Mouse (Mus musculus): ENCODE measurements around the gene Oat. TPM values are rescaled to one million over a fixed set of nuclear protein-coding genes. Genes with fewer than 3 reads are reported as not detected.

Oat gene
- 21.2 TPM for polyA plus RNA-seq (2015; fragmentation: Illumina TruSeq; extraction: RNeasy Lipid Tissue Mini Kit (QIAGEN cat#74804); ENCODE audit: insufficient read depth, low read depth, low replicate concordance)

DNA sequence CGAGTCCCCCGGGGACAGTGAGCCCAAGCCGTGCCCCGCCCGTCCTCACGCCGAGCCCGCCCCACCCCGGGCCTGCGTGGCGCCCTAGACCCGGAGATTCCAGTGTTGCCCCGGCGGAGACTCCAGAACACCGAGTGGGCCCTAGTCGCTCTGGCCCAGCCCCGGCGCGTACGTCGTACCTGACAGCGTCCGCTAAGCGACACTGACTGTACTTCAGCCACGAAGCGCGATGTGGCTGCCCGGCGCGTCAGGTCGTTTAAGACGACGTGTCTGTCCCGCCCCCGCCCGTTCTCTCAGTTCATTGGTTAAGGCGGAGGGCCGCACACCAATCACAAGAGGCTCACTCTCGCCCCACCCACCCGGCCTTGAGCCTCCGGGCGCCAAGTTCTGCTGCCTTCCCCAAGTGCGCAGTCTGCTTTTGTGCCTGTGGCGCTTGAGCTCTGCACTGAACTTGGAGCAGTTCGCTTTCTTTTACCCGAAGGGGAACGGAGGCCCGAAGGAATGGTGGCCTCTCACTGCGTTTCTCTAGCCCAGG, at the start of gene Oat:
Gene Oat, minus strand, starts transcription at position 283 of the 535 bp plus-strand sequence.

GRCm38 (mm10) chr7:132610468-132611318, 34.5 kb upstream of the Oat start, which contains the start of gene Lhpp:
TSS of gene Lhpp (plus strand) at chr7:132610638.

DNA sequence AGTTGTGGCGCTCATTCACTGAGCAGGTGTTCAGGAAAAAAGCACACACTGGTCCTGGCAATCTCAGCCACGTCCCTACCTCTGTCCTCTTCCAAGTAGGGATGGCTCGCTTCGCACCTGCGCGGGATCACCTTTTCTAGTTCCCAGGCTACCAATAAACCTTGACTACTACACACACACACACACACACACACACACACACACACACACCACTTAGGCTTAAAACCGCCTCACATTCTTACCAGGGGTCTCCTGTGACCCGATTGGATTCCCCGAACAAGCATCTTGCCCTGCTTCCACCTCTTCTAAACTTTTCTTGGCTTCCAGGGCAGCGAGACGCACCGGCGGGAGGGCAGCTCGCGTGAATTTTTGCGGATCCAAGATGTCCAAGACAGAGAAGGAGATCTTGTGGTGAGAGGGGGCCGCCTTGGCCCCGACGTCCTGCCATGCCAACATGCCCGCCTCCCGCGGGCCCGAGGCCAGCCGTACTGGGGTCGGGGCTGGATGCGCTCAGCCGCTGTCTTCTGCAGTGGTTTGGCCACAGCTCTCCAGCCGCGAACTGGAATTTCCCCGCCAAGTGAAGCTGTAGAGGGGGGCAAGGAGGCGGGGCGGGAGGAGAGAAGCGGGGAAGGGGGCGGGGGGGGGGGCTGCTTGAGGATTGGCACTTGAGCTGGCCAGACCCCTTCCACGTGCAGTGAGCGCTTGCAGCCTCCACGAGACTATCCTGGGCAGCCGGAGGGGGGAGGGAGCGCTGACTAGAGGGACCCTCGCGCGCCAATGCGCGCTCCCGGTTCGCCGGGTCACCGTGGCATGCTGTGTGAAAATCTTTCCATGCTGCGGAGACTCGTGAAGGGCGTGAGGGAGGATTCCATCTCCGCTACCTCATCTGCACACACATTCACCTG, 23.1 kb upstream of the Oat start, which contains the start of gene Nkx1-2:
Gene Nkx1-2, minus strand, starts transcription at position 567 of the 905 bp plus-strand sequence.

Other genes starting within 250 kb of the Oat start
- not detected for gene Nkx1-2, start 23.2 kb upstream of the Oat start, polyA plus RNA-seq (2015; fragmentation: Illumina TruSeq; extraction: RNeasy Lipid Tissue Mini Kit (QIAGEN cat#74804); ENCODE audit: insufficient read depth, low read depth, low replicate concordance)
- gene Lhpp, start 34.2 kb upstream of the Oat start, polyA plus RNA-seq (2015; fragmentation: Illumina TruSeq; extraction: RNeasy Lipid Tissue Mini Kit (QIAGEN cat#74804); ENCODE audit: insufficient read depth, low read depth, low replicate concordance), result 1.8 TPM
- gene Fam53b, start 237.5 kb upstream of the Oat start, polyA plus RNA-seq (2015; fragmentation: Illumina TruSeq; extraction: RNeasy Lipid Tissue Mini Kit (QIAGEN cat#74804); ENCODE audit: insufficient read depth, low read depth, low replicate concordance), result 4.8 TPM